Mouse (Mus musculus) hindbrain, embryonic 12.5 days (tissue): ENCODE results near the gene Ccnc. TPM values are rescaled to one million over a fixed set of nuclear protein-coding genes. Genes with fewer than 3 reads are reported as not detected.

ENCODE experiments used
- ATAC-seq: fragments of 200-750 bp; cut with Nextera tagmentation; 2 replicates; pipeline ENCODE4 v1.8.0; 2017; ENCODE audit warnings: moderate TSS enrichment; ENCODE audit not compliant: low FRiP score
- H3K27ac ChIP-seq: fragments of 300-500 bp; sonication (generic); 2 replicates; pipeline ENCODE4 v1.5.1; 2016; ENCODE audit warnings: mild to moderate bottlenecking
- H3K27me3 ChIP-seq: fragments of 300-500 bp; sonication (generic); 2 replicates; pipeline ENCODE4 v1.6.1; 2016; ENCODE audit warnings: mild to moderate bottlenecking
- H3K36me3 ChIP-seq: fragments of 300-500 bp; sonication (generic); 2 replicates; pipeline ENCODE4 v1.6.1; 2016; ENCODE audit warnings: mild to moderate bottlenecking
- H3K4me1 ChIP-seq: fragments of 300-500 bp; sonication (generic); 2 replicates; pipeline ENCODE4 v1.6.1; 2016
- H3K4me2 ChIP-seq: fragments of 300-500 bp; sonication (generic); replicated peaks from 2 replicates; pipeline ENCODE4 v1.6.1; 2016; ENCODE audit warnings: mild to moderate bottlenecking
- H3K4me3 ChIP-seq: fragments of 300-500 bp; sonication (generic); 2 replicates; pipeline ENCODE4 v1.5.1; 2016; ENCODE audit warnings: mild to moderate bottlenecking
- H3K9ac ChIP-seq: fragments of 300-500 bp; sonication (generic); 2 replicates; pipeline ENCODE4 v1.6.1; 2016; ENCODE audit warnings: mild to moderate bottlenecking, moderate library complexity
- H3K9me3 ChIP-seq: fragments of 300-500 bp; sonication (generic); replicated peaks from 2 replicates; pipeline ENCODE4 v1.6.1; 2016; ENCODE audit warnings: mild to moderate bottlenecking
- WGBS: fragments of 180-500 bp; shearing (Covaris S2); methylation state at CpG from one replicate; pipeline ENCODE4 v1.1.7; 2016; 5-methylcytosine and 5-hydroxymethylcytosine counted together
- polyA plus RNA-seq: library from polyadenylated mRNA; unstranded; fragments of >200 nt; fragmentation: Nextera tagmentation; extraction: Ambion mirVana; gene quantifications from 2 replicates; pipeline ENCODE4 v1.2.1, GENCODE M21; 2016

The Ccnc gene
- 62.6 and 62.8 TPM in 2 replicates for polyA plus RNA-seq

DNA sequence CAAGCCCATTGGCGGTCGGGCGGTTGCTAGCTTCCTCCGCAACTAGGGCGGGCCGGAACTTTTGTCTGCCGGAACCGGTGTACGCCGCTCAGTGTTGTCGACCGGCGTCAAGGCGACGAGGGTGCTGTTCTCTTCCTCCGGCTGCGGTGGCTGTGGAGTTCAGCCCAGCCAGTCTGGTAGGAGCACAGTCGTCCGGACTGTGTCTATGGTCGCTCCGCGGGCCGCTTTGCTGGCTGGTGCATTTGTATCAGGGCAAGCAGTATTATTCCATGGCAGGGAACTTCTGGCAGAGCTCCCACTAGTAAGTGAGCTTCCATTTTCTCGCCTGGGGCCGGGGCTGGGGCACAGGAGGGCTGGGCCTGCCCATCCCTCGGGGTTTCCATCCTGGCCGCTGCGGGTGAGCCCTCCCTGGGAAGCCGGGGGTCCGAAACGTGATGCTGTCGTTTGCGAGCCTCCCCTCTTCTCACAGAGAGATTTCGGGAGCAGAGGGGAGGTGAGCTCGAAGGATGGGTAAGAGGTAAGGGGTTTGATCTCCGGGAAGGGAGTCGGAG, at the start of gene Ccnc:
TSS of gene Ccnc (plus strand) at position 87 of the 551 bp plus-strand sequence.
- Histone ChIP-seq H3K4me2 (peak within 1 kb of the TSS; percentile 71), H3K4me3 (peak within 1 kb of the TSS; percentile 75), H3K9me3 (no peaks in the 10 kb centered on the region), H3K36me3 (peaks cover under 1% of the 10 kb centered on the region), H3K9ac (peak within 1 kb of the TSS; percentile 87), H3K27ac (peak within 1 kb of the TSS; percentile 89), H3K4me1 (peaks cover 10% of the 10 kb centered on the region), H3K27me3 (no peaks in the 10 kb centered on the region)
- peak; percentile 97 for ATAC-seq
- WGBS = under 1% methylated on average over 37 of the region's 37 CpGs

DNA sequence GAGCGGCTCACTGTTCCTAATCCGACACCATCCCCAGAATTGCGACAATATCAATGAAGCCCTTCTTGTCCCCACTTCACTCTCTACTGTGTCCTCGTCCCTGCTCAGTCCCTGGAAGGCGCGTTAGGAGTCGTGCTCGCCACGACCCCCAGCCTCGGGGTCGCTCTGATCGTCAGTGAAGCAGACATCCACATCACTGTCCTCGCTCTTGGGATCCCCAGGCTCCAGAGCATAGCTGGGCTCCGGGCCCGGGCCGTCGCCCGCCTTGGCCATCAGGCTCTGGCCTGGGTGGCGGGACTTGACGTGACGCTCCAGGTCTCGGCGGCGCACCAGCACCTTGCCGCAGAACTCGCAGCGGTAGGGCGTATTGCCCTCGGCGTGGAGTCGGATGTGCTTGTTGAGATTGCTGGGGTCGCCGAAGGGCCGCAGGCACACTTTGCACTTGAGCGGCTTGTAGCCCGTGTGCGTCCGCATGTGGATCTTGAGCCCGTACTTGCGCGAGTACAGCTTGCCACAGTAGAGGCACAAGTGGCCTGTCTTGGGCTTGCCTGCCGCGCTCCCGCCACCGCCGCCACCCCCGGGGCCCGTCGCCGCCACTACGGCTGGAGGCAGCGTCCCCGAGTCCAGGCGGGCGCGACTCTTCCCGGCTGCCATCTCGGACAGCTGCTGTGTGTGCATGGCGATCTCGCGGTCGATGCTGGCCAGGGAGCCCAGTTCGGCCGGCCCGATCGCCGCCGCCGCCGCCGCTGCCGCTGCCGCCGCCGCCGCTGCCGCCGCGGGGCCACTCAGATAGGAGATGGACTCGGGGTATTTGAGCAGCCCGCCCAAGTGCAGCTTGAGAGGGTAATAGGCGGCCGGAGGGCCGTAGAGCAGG, 49.2 kb upstream of the Ccnc start:
- Histone ChIP-seq H3K9ac (peak overlapping the region; percentile 57), H3K9me3 (no peaks in the 10 kb centered on the region), H3K27me3 (peaks cover 85% of the 10 kb centered on the region), H3K4me3 (peak overlapping the region; percentile 44), H3K4me2 (peak overlapping the region; percentile 66), H3K4me1 (peaks cover 16% of the 10 kb centered on the region), H3K36me3 (no peaks in the 10 kb centered on the region), H3K27ac (peak overlapping the region; percentile 30; the same call in 1 of the 2 replicates)
- ATAC-seq = peak; percentile 9
- under 1% methylated on average over 83 of the region's 84 CpGs for WGBS

DNA sequence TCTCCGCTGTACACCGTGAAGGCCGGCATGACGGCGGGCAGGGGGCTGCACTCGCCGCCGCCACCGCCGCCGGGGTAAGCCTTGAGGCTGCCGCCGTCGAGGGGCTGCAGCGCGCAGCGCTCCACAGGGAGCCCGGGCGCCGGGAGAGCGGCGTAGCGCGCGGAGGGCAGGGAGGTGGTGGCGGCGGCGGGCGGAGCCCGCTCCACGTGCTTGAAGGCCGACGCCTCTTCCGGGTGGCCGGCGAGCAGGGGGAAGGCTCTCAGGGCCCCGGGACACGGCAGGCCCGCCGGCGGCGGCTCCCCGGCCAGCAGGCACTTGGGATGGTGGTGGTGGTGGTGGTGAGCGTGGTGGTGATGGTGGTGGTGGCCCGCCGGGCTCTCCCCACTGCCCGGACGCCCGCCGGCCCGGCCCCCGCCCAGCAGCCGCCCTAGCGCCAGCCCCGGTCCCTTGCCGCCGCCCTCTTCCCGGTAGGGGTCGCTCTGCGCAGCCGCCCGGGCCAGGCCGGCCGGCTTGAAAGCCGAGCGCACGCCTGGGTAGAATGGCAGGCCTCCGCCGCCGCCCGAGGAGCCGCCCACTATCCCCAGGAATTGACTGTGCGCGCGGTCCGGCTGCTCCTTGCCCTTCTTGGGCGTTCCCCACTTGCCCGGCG, 48.4 kb upstream of the Ccnc start:
- peak overlapping the region; percentile 64; the same call in 1 of the 2 replicates for H3K27ac ChIP-seq
- 1% methylated on average over 72 of the region's 79 CpGs for WGBS
- H3K36me3 ChIP-seq = no peaks in the 10 kb centered on the region
- ATAC-seq = peak; percentile 83
- peak overlapping the region; percentile 66 for H3K4me2 ChIP-seq
- H3K4me1 ChIP-seq = peaks cover 16% of the 10 kb centered on the region
- H3K27me3 ChIP-seq = peaks cover 90% of the 10 kb centered on the region
- peak overlapping the region; percentile 44 for H3K4me3 ChIP-seq
- H3K9ac ChIP-seq = peak overlapping the region; percentile 57
- H3K9me3 ChIP-seq = no peaks in the 10 kb centered on the region

GRCm38 (mm10) chr4:21679624-21680480, 47.6 kb upstream of the Ccnc start:
- peak; percentile 27 for ATAC-seq
- Histone ChIP-seq H3K9ac (peak overlapping the region; percentile 57), H3K27me3 (peaks cover 90% of the 10 kb centered on the region), H3K4me1 (peaks cover 16% of the 10 kb centered on the region), H3K4me2 (peak overlapping the region; percentile 66), H3K27ac (0 out of 2 replicates have a peak overlapping the region, but pooled peaks have one; percentile 64), H3K36me3 (no peaks in the 10 kb centered on the region), H3K9me3 (no peaks in the 10 kb centered on the region), H3K4me3 (peak overlapping the region; percentile 44)
- 1% methylated on average over 41 of the region's 42 CpGs for WGBS

DNA sequence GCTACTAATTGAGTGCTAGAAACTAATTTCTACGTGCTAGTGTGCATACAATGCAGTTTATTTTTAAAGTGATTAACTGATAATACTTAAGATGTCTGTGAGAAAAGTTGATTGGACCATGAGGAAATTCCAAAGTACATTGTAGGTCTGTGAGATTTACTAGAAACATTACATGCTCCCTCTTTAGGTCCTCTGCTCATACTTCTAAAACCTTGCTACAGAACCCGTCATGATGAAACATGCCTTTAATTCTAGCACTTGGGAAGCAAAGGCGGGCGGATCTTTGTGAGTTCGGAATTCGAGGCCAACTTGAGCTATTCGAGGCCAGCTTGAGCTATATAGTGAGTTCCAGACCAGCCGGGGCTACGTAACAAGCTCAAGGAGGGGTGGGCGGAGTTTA, 46.5 kb upstream of the Ccnc start:
- peak overlapping the region; percentile 13; the same call in 1 of the 2 replicates for H3K4me2 ChIP-seq
- no peak overlapping the region for H3K9ac ChIP-seq
- 4% methylated on average over 10 of the region's 10 CpGs for WGBS
- H3K27me3 ChIP-seq = peaks cover 91% of the 10 kb centered on the region
- no peaks in the 10 kb centered on the region for H3K36me3 ChIP-seq
- no peak overlapping the region for H3K4me3 ChIP-seq
- H3K27ac ChIP-seq = no peak overlapping the region
- ATAC-seq = no peak
- H3K9me3 ChIP-seq = no peaks in the 10 kb centered on the region
- peaks cover 19% of the 10 kb centered on the region for H3K4me1 ChIP-seq

- Histone ChIP-seq H3K27ac (no peak overlapping the region), H3K4me3 (no peak overlapping the region), H3K27me3 (peaks cover 98% of the 10 kb centered on the region), H3K36me3 (no peaks in the 10 kb centered on the region), H3K4me2 (peak overlapping the region; percentile 37), H3K4me1 (peaks cover 19% of the 10 kb centered on the region), H3K9me3 (no peaks in the 10 kb centered on the region), H3K9ac (no peak overlapping the region)
- ATAC-seq = no peak
- WGBS = 17% methylated on average over 10 of the region's 10 CpGs
These were observed 44.9 kb upstream of the Ccnc start for GRCm38 (mm10) chr4:21682421-21683150.

- Histone ChIP-seq H3K27ac (no peak overlapping the region), H3K4me2 (peak overlapping the region; percentile 37), H3K36me3 (no peaks in the 10 kb centered on the region), H3K4me3 (peak overlapping the region; percentile 28), H3K4me1 (peaks cover 15% of the 10 kb centered on the region), H3K9me3 (no peaks in the 10 kb centered on the region), H3K9ac (no peak overlapping the region; the same call in 1 of the 2 replicates), H3K27me3 (peaks cover 93% of the 10 kb centered on the region)
- ATAC-seq = no peak
- WGBS = 2% methylated on average over 14 of the region's 14 CpGs
These were observed 43.0 kb upstream of the Ccnc start for GRCm38 (mm10) chr4:21684341-21684970.

DNA sequence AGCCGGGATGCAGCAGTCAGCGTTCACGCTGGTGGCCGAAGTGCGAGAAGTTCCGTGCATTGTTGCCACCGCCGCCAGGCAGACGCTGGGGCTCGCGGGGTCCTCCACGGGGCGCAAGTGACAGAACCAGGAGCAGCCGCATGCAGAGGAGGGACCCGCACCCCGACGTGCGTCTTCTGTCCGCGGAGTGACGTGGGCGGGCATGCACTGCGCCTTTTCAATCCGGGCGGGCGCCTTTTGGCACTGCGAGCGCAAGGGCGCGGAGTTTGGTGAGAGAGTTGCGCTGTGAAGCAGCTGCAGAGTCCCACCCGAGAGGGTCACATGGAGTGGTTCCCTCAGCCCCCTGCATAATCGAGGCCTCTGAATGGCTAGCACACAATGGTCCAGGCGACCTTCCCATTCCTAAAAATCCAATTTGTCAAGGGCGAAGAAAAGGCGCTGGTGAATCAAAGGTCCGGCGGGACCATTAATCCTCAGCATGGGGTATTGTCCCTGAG, 41.9 kb upstream of the Ccnc start, which contains the start of gene Prdm13:
TSS of gene Prdm13 (minus strand) at position 369 of the 497 bp plus-strand sequence.
- peaks cover 10% of the 10 kb centered on the region for H3K4me1 ChIP-seq
- H3K4me2 ChIP-seq = peak within 1 kb of the TSS; percentile 37
- WGBS = under 1% methylated on average over 38 of the region's 38 CpGs
- peaks cover 91% of the 10 kb centered on the region for H3K27me3 ChIP-seq
- H3K9ac ChIP-seq = peak within 1 kb of the TSS; percentile 20
- no peaks in the 10 kb centered on the region for H3K9me3 ChIP-seq
- peak within 1 kb of the TSS; percentile 28 for H3K4me3 ChIP-seq
- H3K36me3 ChIP-seq = no peaks in the 10 kb centered on the region
- ATAC-seq = peak; percentile 66
- no peak within 1 kb of the TSS for H3K27ac ChIP-seq

DNA sequence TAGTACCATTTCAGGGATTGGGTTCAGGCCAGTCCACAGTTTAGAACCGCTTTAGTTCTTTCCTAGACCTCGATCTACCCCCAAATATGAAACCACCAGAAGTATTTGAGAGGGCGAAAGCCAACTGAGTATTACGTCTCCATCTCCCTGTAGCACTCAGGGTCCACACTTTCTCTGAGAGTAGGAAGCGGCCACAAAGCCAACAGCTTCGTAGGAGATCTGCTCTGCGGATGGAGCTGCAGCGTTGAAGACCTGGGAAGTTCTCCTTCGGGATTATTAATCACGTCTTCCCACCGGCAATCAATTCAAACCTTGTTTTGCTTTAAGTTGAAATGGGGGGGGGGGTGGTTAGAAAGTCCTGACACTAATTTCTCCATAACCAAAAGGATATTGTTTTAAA, 41.1 kb upstream of the Ccnc start:
- no peaks in the 10 kb centered on the region for H3K9me3 ChIP-seq
- no peaks in the 10 kb centered on the region for H3K36me3 ChIP-seq
- WGBS = 2% methylated on average over 11 of the region's 11 CpGs
- peak overlapping the region; percentile 15; the same call in 1 of the 2 replicates for H3K4me2 ChIP-seq
- no peak overlapping the region for H3K27ac ChIP-seq
- no peak overlapping the region for H3K4me3 ChIP-seq
- H3K9ac ChIP-seq = no peak overlapping the region
- peaks cover 91% of the 10 kb centered on the region for H3K27me3 ChIP-seq
- H3K4me1 ChIP-seq = peaks cover 10% of the 10 kb centered on the region
- no peak for ATAC-seq

- H3K27me3 ChIP-seq = peaks cover 91% of the 10 kb centered on the region
- H3K4me2 ChIP-seq = no peak overlapping the region
- peaks cover 10% of the 10 kb centered on the region for H3K4me1 ChIP-seq
- H3K36me3 ChIP-seq = no peaks in the 10 kb centered on the region
- ATAC-seq = no peak
- 3% methylated on average over 5 of the region's 5 CpGs for WGBS
- H3K9ac ChIP-seq = no peak overlapping the region
- H3K27ac ChIP-seq = no peak overlapping the region
- no peaks in the 10 kb centered on the region for H3K9me3 ChIP-seq
- H3K4me3 ChIP-seq = no peak overlapping the region
These were observed 40.6 kb upstream of the Ccnc start for GRCm38 (mm10) chr4:21686934-21687333.
